Mouse (Mus musculus) cerebellum, adult 2 months (tissue): ENCODE data around the gene Pou3f1.

ENCODE experiments used
- CTCF ChIP-seq: fragments of 200-500 bp; IDR thresholded peaks from 2 replicates; pipeline ENCODE4 v1.5.1; 2011; ENCODE audit warnings: low read depth, mild to moderate bottlenecking, control low read depth, low read length, moderate library complexity, borderline replicate concordance; ENCODE audit not compliant: insufficient read depth
- POLR2A ChIP-seq: fragments of 200-500 bp; IDR thresholded peaks from 2 replicates; pipeline ENCODE4 v1.6.1; 2011; ENCODE audit warnings: low read length, control low read depth, borderline replicate concordance; ENCODE audit not compliant: insufficient read depth

- TF ChIP-seq POLR2A (no peak), CTCF (no peak)
Measured at GRCm38 (mm10) chr4:124607166-124607565, 49.4 kb upstream of the Pou3f1 start.
